Mouse (Mus musculus) forebrain, embryonic 11.5 days (tissue): Measurements from ENCODE around the gene Matn3. TPM values are rescaled to one million over a fixed set of nuclear protein-coding genes. Genes with fewer than 3 reads are reported as not detected.

Experiments used
- ATAC-seq: fragments of 200-750 bp; cut with Nextera tagmentation; replicated peaks from 2 replicates; pipeline ENCODE4 v1.8.0; 2017; ENCODE audit warnings: moderate TSS enrichment; ENCODE audit not compliant: low FRiP score
- DNase-seq: peaks from one replicate; pipeline ENCODE4 v3.0.0-alpha.2; 2017; ENCODE audit warnings: low spot score
- H3K27ac ChIP-seq: fragments of 300-500 bp; sonication (generic); 2 replicates; pipeline ENCODE4 v1.5.1; 2014; ENCODE audit warnings: low read depth, low read length
- H3K27me3 ChIP-seq: fragments of 300-500 bp; sonication (generic); 2 replicates; pipeline ENCODE4 v1.6.1; 2014; ENCODE audit warnings: mild to moderate bottlenecking, low read length, mixed read lengths; ENCODE audit not compliant: control insufficient read depth, insufficient read depth
- H3K36me3 ChIP-seq: fragments of 300-500 bp; sonication (generic); 2 replicates; pipeline ENCODE4 v1.6.1; 2014; ENCODE audit warnings: mild to moderate bottlenecking, low read length, moderate library complexity, mixed read lengths; ENCODE audit not compliant: control insufficient read depth, insufficient read depth
- H3K4me1 ChIP-seq: fragments of 300-500 bp; sonication (generic); replicated peaks from 2 replicates; pipeline ENCODE4 v1.6.1; 2014; ENCODE audit warnings: low read length, mixed read lengths; ENCODE audit not compliant: control insufficient read depth, insufficient read depth
- H3K4me2 ChIP-seq: fragments of 300-500 bp; sonication (generic); 2 replicates; pipeline ENCODE4 v1.6.1; 2014; ENCODE audit warnings: low read depth, mild to moderate bottlenecking, low read length, moderate library complexity, mixed read lengths; ENCODE audit not compliant: severe bottlenecking
- H3K4me3 ChIP-seq: fragments of 300-500 bp; sonication (generic); 2 replicates; pipeline ENCODE4 v1.5.1; 2014; ENCODE audit warnings: low read depth, low read length
- H3K9ac ChIP-seq: fragments of 300-500 bp; sonication (generic); 2 replicates; pipeline ENCODE4 v1.6.1; 2014; ENCODE audit warnings: low read length
- H3K9me3 ChIP-seq: fragments of 300-500 bp; sonication (generic); 2 replicates; pipeline ENCODE4 v1.6.1; 2016; ENCODE audit warnings: low read length, mixed read lengths; ENCODE audit not compliant: control insufficient read depth
- WGBS: fragments of 180-500 bp; shearing (Covaris S2); extraction: QIAGEN DNeasy Blood & Tissue Kit; methylation state at CpG from one replicate; pipeline ENCODE4 v1.1.7; 2014; 5-methylcytosine and 5-hydroxymethylcytosine counted together
- polyA plus RNA-seq: library from polyadenylated mRNA; unstranded; fragments of >200 nt; fragmentation: Nextera tagmentation; extraction: Ambion mirVana; gene quantifications from 2 replicates; pipeline ENCODE4 v1.2.1, GENCODE M21; 2014

Gene Matn3
- 1.8 and 2.0 TPM in 2 replicates for polyA plus RNA-seq

GRCm38 (mm10) chr12:8947714-8948464, at the start of gene Matn3:
Matn3 (plus strand) TSS chr12:8947929.
- H3K27ac ChIP-seq: no peak within 1 kb of the TSS

GRCm38 (mm10) chr12:8898879-8899785, 48.6 kb upstream of the Matn3 start:
- H3K4me1 ChIP-seq: peaks cover 4% of the 10 kb centered on the region; the same call in 1 of the 2 replicates
- ATAC-seq: no peak
- no peaks in the 10 kb centered on the region for H3K36me3 ChIP-seq
- no peaks in the 10 kb centered on the region for H3K27me3 ChIP-seq
- no peak overlapping the region for H3K27ac ChIP-seq
- DNase-seq: no peak
- H3K4me2 ChIP-seq: no peak overlapping the region
- no peaks in the 10 kb centered on the region for H3K9me3 ChIP-seq
- no peak overlapping the region for H3K4me3 ChIP-seq
- no peak overlapping the region for H3K9ac ChIP-seq
- WGBS: 57% methylated on average over 19 of the region's 19 CpGs

More at GRCm38 (mm10) chr12:8947714-8948464, at the start of gene Matn3:
- Histone ChIP-seq H3K4me3 (peak within 1 kb of the TSS; percentile 43), H3K27me3 (no peaks in the 10 kb centered on the region), H3K4me2 (peak within 1 kb of the TSS; percentile 78), H3K4me1 (0 out of 2 replicates have a peak, but pooled peaks cover 3% of the 10 kb centered on the region), H3K9me3 (no peaks in the 10 kb centered on the region), H3K9ac (peak within 1 kb of the TSS; percentile 56), H3K36me3 (no peaks in the 10 kb centered on the region)
- DNase-seq: peak; percentile 84
- peak; percentile 83 for ATAC-seq
- 1% methylated on average over 42 of the region's 42 CpGs for WGBS

GRCm38 (mm10) chr12:8900107-8900698, 47.5 kb upstream of the Matn3 start:
- H3K9me3 ChIP-seq: no peaks in the 10 kb centered on the region
- 18% methylated on average over 4 of the region's 4 CpGs for WGBS

GRCm38 (mm10) chr12:8900919-8901663, 46.6 kb upstream of the Matn3 start:
- no peak for ATAC-seq
- 72% methylated on average over 5 of the region's 5 CpGs for WGBS
- no peak for DNase-seq
- H3K9me3 ChIP-seq: no peaks in the 10 kb centered on the region
- no peaks in the 10 kb centered on the region for H3K27me3 ChIP-seq
- H3K9ac ChIP-seq: no peak overlapping the region
- H3K4me2 ChIP-seq: no peak overlapping the region
- H3K36me3 ChIP-seq: no peaks in the 10 kb centered on the region
- no peak overlapping the region for H3K4me3 ChIP-seq
- H3K27ac ChIP-seq: no peak overlapping the region
- peaks cover 4% of the 10 kb centered on the region; the same call in 1 of the 2 replicates for H3K4me1 ChIP-seq

More at GRCm38 (mm10) chr12:8900107-8900698, 47.5 kb upstream of the Matn3 start:
- Histone ChIP-seq H3K27ac (no peak overlapping the region), H3K4me1 (peaks cover 4% of the 10 kb centered on the region; the same call in 1 of the 2 replicates), H3K36me3 (no peaks in the 10 kb centered on the region), H3K4me2 (no peak overlapping the region), H3K9ac (no peak overlapping the region), H3K4me3 (no peak overlapping the region), H3K27me3 (no peaks in the 10 kb centered on the region)
- no peak for DNase-seq
- no peak for ATAC-seq

GRCm38 (mm10) chr12:8901934-8902333, 45.8 kb upstream of the Matn3 start:
- Histone ChIP-seq H3K27me3 (no peaks in the 10 kb centered on the region), H3K9ac (no peak overlapping the region), H3K36me3 (no peaks in the 10 kb centered on the region), H3K4me1 (peaks cover 4% of the 10 kb centered on the region; the same call in 1 of the 2 replicates), H3K4me2 (no peak overlapping the region), H3K27ac (no peak overlapping the region), H3K9me3 (no peaks in the 10 kb centered on the region), H3K4me3 (no peak overlapping the region)
- ATAC-seq: no peak
- WGBS: 14% methylated on average over 2 of the region's 2 CpGs
- DNase-seq: no peak

GRCm38 (mm10) chr12:8902479-8902878, 45.2 kb upstream of the Matn3 start:
- Histone ChIP-seq H3K27ac (no peak overlapping the region), H3K4me3 (no peak overlapping the region), H3K9me3 (no peaks in the 10 kb centered on the region), H3K4me1 (peaks cover 4% of the 10 kb centered on the region; the same call in 1 of the 2 replicates), H3K9ac (no peak overlapping the region), H3K27me3 (no peaks in the 10 kb centered on the region), H3K4me2 (no peak overlapping the region), H3K36me3 (no peaks in the 10 kb centered on the region)
- ATAC-seq (0 out of 2 replicates have a peak, but pooled peaks have one; percentile 36), DNase-seq (no peak)
- WGBS: 40% methylated on average over 3 of the region's 3 CpGs

- DNase-seq: peak; percentile 64
- Histone ChIP-seq H3K9ac (peak overlapping the region; percentile 49; the same call in 1 of the 2 replicates), H3K36me3 (no peaks in the 10 kb centered on the region), H3K27me3 (no peaks in the 10 kb centered on the region), H3K9me3 (no peaks in the 10 kb centered on the region), H3K4me3 (no peak overlapping the region), H3K4me1 (peaks cover 6% of the 10 kb centered on the region; the same call in 1 of the 2 replicates), H3K27ac (peak overlapping the region; percentile 46), H3K4me2 (no peak overlapping the region)
- 10% methylated on average over 16 of the region's 16 CpGs for WGBS
- ATAC-seq: peak; percentile 71
Measured at GRCm38 (mm10) chr12:8912860-8913685, 34.7 kb upstream of the Matn3 start.
